Mouse (Mus musculus) heart, embryonic 14.5 days (tissue): ENCODE results near the gene Rasgef1c. TPM values are rescaled to one million over a fixed set of nuclear protein-coding genes. Genes with fewer than 3 reads are reported as not detected.

Experiments
- ATAC-seq: fragments of 200-750 bp; cut with Nextera tagmentation; 2 replicates; pipeline ENCODE4 v1.8.0; 2017; ENCODE audit warnings: low read depth, moderate TSS enrichment; ENCODE audit not compliant: insufficient number of reproducible peaks, insufficient read depth, low FRiP score
- H3K27ac ChIP-seq, 2 experiments: fragments of 200-500 bp in 1 of 2; fragments of 300-500 bp in 1 of 2; sonication (generic) in 1 of 2; replicated peaks in 1 of 2; 2 replicates each; pipeline ENCODE4 v1.5.1; 2012 to 2014; ENCODE audit warnings: low read depth in 2 of 2, low read length in 2 of 2, control low read depth in 1 of 2, mild to moderate bottlenecking in 1 of 2, mixed read lengths in 1 of 2; ENCODE audit not compliant: control insufficient read depth in 1 of 2, insufficient read depth in 1 of 2
- H3K27me3 ChIP-seq: fragments of 300-500 bp; sonication (generic); 2 replicates; pipeline ENCODE4 v1.6.1; 2014; ENCODE audit warnings: mild to moderate bottlenecking, low read length, control low read depth; ENCODE audit not compliant: control insufficient read depth, insufficient read depth
- H3K36me3 ChIP-seq: fragments of 300-500 bp; sonication (generic); 2 replicates; pipeline ENCODE4 v1.6.1; 2014; ENCODE audit warnings: mild to moderate bottlenecking, control low read depth, low read length, mixed read lengths; ENCODE audit not compliant: control insufficient read depth, insufficient read depth
- H3K4me1 ChIP-seq, 2 experiments: fragments of 200-500 bp in 1 of 2; fragments of 300-500 bp in 1 of 2; sonication (generic) in 1 of 2; 2 replicates each; pipeline ENCODE4 v1.6.1; 2012 to 2014; ENCODE audit warnings: low read length in 2 of 2, control low read depth in 1 of 2, mixed read lengths in 1 of 2; ENCODE audit not compliant: control insufficient read depth in 2 of 2, insufficient read depth in 2 of 2
- H3K4me2 ChIP-seq: fragments of 300-500 bp; sonication (generic); 2 replicates; pipeline ENCODE4 v1.6.1; 2014; ENCODE audit warnings: mild to moderate bottlenecking, low read length
- H3K4me3 ChIP-seq, 2 experiments: fragments of 200-500 bp in 1 of 2; fragments of 300-500 bp in 1 of 2; sonication (generic) in 1 of 2; 2 replicates each; pipeline ENCODE4 v1.5.1; 2012 to 2014; ENCODE audit warnings: low read length in 2 of 2, mild to moderate bottlenecking in 2 of 2, control low read depth in 1 of 2, low read depth in 1 of 2, moderate library complexity in 1 of 2; ENCODE audit not compliant: control insufficient read depth in 1 of 2, insufficient read depth in 1 of 2
- H3K9ac ChIP-seq: fragments of 300-500 bp; sonication (generic); 2 replicates; pipeline ENCODE4 v1.6.1; 2014; ENCODE audit warnings: mild to moderate bottlenecking, low read length
- H3K9me3 ChIP-seq: fragments of 300-500 bp; sonication (generic); 2 replicates; pipeline ENCODE4 v1.6.1; 2016; ENCODE audit warnings: low read length, control low read depth; ENCODE audit not compliant: control insufficient read depth
- WGBS: fragments of 180-500 bp; shearing (Covaris S2); extraction: QIAGEN DNeasy Blood & Tissue Kit; methylation state at CpG from one replicate; pipeline ENCODE4 v1.1.7; 2014; 5-methylcytosine and 5-hydroxymethylcytosine counted together
- polyA plus RNA-seq: library from polyadenylated mRNA; unstranded; fragments of >200 nt; fragmentation: Nextera tagmentation; extraction: Ambion mirVana; gene quantifications from 2 replicates; pipeline ENCODE4 v1.2.1, GENCODE M21; 2014

Rasgef1c gene
- polyA plus RNA-seq, 1 experiment from 2014 or later: not detected

DNA sequence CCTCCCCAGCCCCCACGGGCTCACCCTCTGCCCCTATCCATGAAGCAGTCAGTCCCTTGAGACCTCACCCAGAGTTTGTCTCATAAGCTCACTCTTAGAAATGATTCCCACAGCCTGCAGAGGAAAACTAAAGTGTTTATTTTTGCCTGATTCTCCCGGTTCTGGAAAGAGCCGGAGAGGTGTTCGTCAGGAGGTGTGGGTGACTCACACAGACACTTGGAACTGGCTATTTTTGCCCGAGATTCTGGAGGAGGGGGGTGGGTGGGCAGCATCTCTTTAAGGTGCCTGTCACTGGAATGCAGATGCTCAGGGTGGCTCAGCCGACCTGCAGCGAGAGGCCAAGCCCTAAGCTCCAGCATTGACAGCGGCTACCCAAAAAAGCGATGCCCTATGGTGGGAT lies 34.8 kb downstream of the Rasgef1c start:
- Histone ChIP-seq H3K27ac (no peak overlapping the region), H3K4me3 (no peak overlapping the region), H3K9ac (no peak overlapping the region), H3K36me3 (no peaks in the 10 kb centered on the region), H3K9me3 (no peaks in the 10 kb centered on the region), H3K4me2 (no peak overlapping the region), H3K27me3 (peaks cover 6% of the 10 kb centered on the region; the same call in 1 of the 2 replicates), H3K4me1 (peaks cover 6 to 8% of the 10 kb centered on the region in 2 experiments; a peak in 3 of 4 replicates)
- no peak for ATAC-seq
- WGBS: 39% methylated on average over 9 of the region's 9 CpGs

DNA sequence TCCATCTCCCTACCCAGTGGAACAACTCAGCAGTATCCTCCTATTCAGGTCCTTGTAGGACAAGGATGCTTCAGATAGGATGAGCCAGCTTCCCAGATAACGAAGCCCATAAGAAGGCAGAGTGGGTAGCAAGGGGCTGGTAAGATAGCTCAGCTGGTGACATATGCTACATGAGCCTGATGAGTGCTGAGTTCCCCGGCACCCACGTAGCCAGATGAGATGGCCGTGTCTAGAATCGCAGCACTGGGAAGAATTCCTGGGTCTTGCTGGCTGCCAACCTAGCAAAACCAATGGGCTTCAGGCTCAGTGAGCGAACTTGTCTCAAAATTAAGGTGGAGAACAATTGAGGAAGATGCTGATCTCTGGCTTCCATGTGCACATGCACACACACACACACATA lies 36.1 kb downstream of the Rasgef1c start:
- H3K4me3 ChIP-seq: no peak overlapping the region
- H3K36me3 ChIP-seq: no peaks in the 10 kb centered on the region
- no peak for ATAC-seq
- WGBS: 86% methylated on average over 6 of the region's 6 CpGs
- no peak overlapping the region for H3K27ac ChIP-seq
- H3K4me2 ChIP-seq: no peak overlapping the region
- no peaks in the 10 kb centered on the region for H3K9me3 ChIP-seq
- H3K9ac ChIP-seq: no peak overlapping the region
- H3K4me1 ChIP-seq: no peaks in the 10 kb centered on the region; a peak in 1 of 4 replicates
- 0 out of 2 replicates have a peak, but pooled peaks cover 3% of the 10 kb centered on the region for H3K27me3 ChIP-seq

DNA sequence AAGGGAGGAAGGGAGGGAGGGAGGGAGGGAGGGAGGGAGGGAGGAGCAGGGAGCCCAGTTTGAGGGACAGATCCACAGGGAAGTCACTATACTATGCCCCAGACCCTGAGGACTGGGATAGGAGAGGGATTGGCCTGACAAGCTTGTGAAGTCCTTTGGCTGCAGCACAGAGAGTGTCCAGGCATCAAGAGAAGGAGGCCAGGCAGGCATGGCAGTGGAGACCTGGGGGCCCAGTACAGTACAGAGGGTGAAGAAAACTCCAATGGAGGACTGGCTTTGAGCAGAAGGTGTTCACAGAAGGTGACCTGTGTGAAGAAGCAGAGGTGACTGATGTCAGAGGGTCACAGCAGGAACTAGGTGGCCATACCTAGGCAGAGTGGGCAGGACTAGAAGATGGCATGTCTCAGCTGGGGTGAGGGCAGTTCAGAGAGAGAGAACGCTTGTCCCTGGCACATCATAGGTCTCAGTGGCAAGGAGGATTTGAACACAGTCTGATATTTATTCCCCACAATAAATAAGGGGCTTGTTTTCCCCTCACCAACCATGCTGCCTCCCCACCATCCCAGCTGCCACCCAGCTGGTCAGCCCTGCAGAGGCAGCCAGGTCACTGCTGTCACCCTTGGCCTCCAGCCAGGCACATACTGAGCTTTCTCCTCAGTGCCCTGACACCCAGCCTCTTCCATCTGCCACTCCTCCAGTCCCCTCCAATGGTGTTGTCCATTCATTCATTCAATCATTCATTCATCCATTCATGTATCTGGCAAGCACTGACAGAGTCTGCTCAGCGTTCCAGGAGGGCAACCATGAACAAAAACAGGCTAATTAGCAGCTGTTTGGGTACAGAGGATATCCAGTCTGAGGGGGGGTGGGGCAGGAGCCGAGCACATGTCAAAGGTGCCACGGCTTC lies 36.9 kb downstream of the Rasgef1c start:
- WGBS: 75% methylated on average over 4 of the region's 4 CpGs
- Histone ChIP-seq H3K4me2 (no peak overlapping the region), H3K9ac (no peak overlapping the region), H3K4me1 (no peaks in the 10 kb centered on the region; a peak in 1 of 4 replicates), H3K27ac (no peak overlapping the region), H3K27me3 (0 out of 2 replicates have a peak, but pooled peaks cover 3% of the 10 kb centered on the region), H3K36me3 (no peaks in the 10 kb centered on the region), H3K4me3 (no peak overlapping the region), H3K9me3 (no peaks in the 10 kb centered on the region)
- ATAC-seq: no peak

DNA sequence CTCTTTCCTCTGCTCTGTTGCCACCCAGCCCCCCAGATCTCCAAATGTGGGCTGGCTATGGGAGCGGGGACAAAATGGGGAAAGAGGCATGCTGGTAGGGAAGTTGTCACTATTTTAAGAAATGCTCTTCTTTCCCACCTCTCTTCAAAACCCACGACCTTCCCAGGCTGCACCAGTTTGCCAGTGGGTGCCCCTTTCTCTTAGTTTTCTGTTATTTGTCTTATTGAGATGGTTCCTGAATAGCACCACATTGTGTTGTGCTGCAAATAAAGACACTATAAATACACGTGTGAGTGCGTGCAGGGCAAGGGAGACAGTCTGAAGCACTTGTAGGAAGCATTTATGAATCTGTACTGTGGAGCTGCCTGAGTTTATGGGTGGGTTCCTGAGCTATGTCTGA lies 41.2 kb downstream of the Rasgef1c start:
- 45% methylated on average over 4 of the region's 4 CpGs for WGBS
- Histone ChIP-seq H3K27me3 (no peaks in the 10 kb centered on the region), H3K9ac (no peak overlapping the region), H3K4me3 (no peak overlapping the region), H3K4me1 (no peaks in the 10 kb centered on the region), H3K36me3 (no peaks in the 10 kb centered on the region), H3K4me2 (no peak overlapping the region), H3K27ac (no peak overlapping the region), H3K9me3 (0 out of 2 replicates have a peak, but pooled peaks cover 7% of the 10 kb centered on the region)
- no peak for ATAC-seq

DNA sequence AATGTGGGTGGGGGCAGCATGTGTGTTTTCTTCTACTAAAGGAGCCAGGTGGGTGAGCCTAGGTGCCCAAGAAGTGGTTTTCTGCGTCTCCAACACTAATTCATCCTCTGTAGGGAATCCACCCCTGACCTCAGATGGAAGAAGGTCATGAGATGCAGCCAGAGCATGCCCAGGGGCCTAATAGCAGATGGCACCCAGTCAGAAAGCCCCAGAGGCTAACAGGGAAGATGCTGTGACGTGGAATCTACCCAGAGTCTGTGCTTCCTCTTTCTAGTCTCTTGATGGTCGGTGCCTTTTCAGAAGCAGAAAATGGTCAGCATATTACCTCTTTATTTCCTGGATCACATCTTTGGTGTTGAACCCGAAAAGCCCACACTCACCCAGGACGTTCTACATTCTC lies 42.3 kb downstream of the Rasgef1c start:
- no peak overlapping the region for H3K27ac ChIP-seq
- no peak overlapping the region for H3K4me3 ChIP-seq
- H3K9ac ChIP-seq: no peak overlapping the region
- WGBS: 85% methylated on average over 5 of the region's 5 CpGs
- H3K4me2 ChIP-seq: no peak overlapping the region
- H3K4me1 ChIP-seq: no peaks in the 10 kb centered on the region
- no peaks in the 10 kb centered on the region for H3K36me3 ChIP-seq
- no peaks in the 10 kb centered on the region for H3K27me3 ChIP-seq
- no peak for ATAC-seq
- H3K9me3 ChIP-seq: 0 out of 2 replicates have a peak, but pooled peaks cover 7% of the 10 kb centered on the region

DNA sequence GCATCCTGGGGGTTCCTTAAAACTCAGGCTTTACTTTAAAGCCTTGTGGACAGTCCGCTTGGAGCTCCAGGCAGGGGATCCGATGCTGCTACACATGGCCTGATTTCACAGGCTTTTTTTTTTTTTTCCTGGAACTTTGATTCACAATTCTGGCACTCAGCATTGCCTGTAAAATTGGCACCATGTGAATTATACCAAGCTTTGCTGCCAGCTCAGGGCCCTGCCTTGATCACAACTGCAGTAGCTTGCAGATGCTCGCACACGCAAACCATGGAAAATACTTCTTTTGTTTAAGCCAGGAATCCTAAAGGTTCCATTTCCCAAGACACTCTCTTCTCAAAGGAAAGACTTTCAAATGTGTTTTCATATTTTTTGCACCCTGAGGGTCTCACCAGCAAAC lies 44.1 kb downstream of the Rasgef1c start:
- ATAC-seq: no peak
- Histone ChIP-seq H3K4me1 (peaks cover 2 to 3% of the 10 kb centered on the region in 2 experiments; a peak in 2 of 4 replicates), H3K36me3 (no peaks in the 10 kb centered on the region), H3K27ac (no peak overlapping the region), H3K9me3 (0 out of 2 replicates have a peak, but pooled peaks cover 7% of the 10 kb centered on the region), H3K4me3 (no peak overlapping the region), H3K9ac (no peak overlapping the region), H3K27me3 (no peaks in the 10 kb centered on the region), H3K4me2 (no peak overlapping the region)
- 90% methylated on average over 4 of the region's 4 CpGs for WGBS

DNA sequence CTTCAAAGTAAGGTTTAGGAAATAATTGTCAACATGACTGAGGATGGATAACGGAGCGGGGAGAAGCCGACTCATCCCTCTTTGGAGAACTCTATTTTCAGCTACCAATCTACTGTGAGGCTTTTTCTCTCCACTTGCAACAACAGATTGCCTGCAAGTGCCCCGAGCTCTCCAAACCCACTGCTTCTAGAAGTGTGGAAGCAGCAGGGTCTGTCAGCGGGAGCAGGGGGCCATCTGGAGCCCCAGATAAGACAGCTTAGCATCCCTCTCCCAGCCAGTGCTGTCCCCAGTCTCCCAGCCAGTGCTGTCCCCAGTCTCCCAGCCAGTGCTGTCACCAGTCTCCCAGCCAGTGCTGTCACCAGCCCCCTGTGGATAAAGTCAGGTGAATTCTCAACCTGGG lies 48.2 kb downstream of the Rasgef1c start:
- no peak for ATAC-seq

More for the DNA sequence above, 48.2 kb downstream of the Rasgef1c start:
- no peaks in the 10 kb centered on the region for H3K36me3 ChIP-seq
- H3K27me3 ChIP-seq: peaks cover 6% of the 10 kb centered on the region; the same call in 1 of the 2 replicates
- no peak overlapping the region for H3K4me3 ChIP-seq
- no peak overlapping the region for H3K27ac ChIP-seq
- H3K9ac ChIP-seq: no peak overlapping the region
- peaks cover 2 to 3% of the 10 kb centered on the region in 2 experiments; a peak in 2 of 4 replicates for H3K4me1 ChIP-seq
- 34% methylated on average over 5 of the region's 5 CpGs for WGBS
- H3K4me2 ChIP-seq: no peak overlapping the region
- 0 out of 2 replicates have a peak, but pooled peaks cover 7% of the 10 kb centered on the region for H3K9me3 ChIP-seq
